Mouse (Mus musculus) myocyte (in vitro differentiated cells): ENCODE results near the gene Enam.

Source experiments
- CEBPB ChIP-seq: IDR thresholded peaks from 2 replicates; pipeline ENCODE4 v1.6.1; 2011; ENCODE audit warnings: mild to moderate bottlenecking, moderate library complexity; ENCODE audit not compliant: poor library complexity, insufficient read depth, severe bottlenecking
- E2F4 ChIP-seq: IDR thresholded peaks from one replicate; pipeline ENCODE4 v1.6.1; 2011; ENCODE audit warnings: mild to moderate bottlenecking, control low read depth, moderate library complexity; ENCODE audit not compliant: insufficient read depth
- MAX ChIP-seq: IDR thresholded peaks from one replicate; pipeline ENCODE4 v1.6.1; 2011; ENCODE audit warnings: low read depth, mild to moderate bottlenecking, control low read depth
- POLR2A ChIP-seq: IDR thresholded peaks from one replicate; pipeline ENCODE4 v1.6.1; 2011; ENCODE audit warnings: low read depth, mild to moderate bottlenecking, control low read depth, moderate library complexity; ENCODE audit not compliant: insufficient read length
- POLR2AphosphoS2 ChIP-seq: IDR thresholded peaks from one replicate; pipeline ENCODE4 v1.6.1; 2011; ENCODE audit warnings: low read depth, control low read depth; ENCODE audit not compliant: insufficient read length
- TCF12 ChIP-seq: IDR thresholded peaks from one replicate; pipeline ENCODE4 v1.6.1; 2011; ENCODE audit warnings: mild to moderate bottlenecking, control low read depth; ENCODE audit not compliant: poor library complexity, insufficient read depth, severe bottlenecking
- TCF3 ChIP-seq: IDR thresholded peaks from one replicate; pipeline ENCODE4 v1.6.1; 2011; ENCODE audit warnings: low read depth, control low read depth; ENCODE audit not compliant: insufficient read length

- TF ChIP-seq CEBPB (no peak), TCF12 (no peak), POLR2A (no peak), TCF3 (no peak), MAX (no peak), E2F4 (no peak), POLR2AphosphoS2 (no peak)
Observed at GRCm38 (mm10) chr5:88530908-88531307, 43.1 kb downstream of the Enam start.
